Mouse (Mus musculus) C2C12 (cell line): ENCODE data around the gene F10. TPM values are rescaled to one million over a fixed set of nuclear protein-coding genes. Genes with fewer than 3 reads are reported as not detected.

ENCODE experiments used
- H3K27me3 ChIP-seq: one replicate; pipeline ENCODE4 v1.6.1; 2011; ENCODE audit not compliant: control insufficient read depth, insufficient read depth, insufficient read length
- H3K36me3 ChIP-seq: one replicate; pipeline ENCODE4 v1.6.1; 2011; ENCODE audit not compliant: control insufficient read depth, insufficient read depth
- H3K4me3 ChIP-seq: one replicate; pipeline ENCODE4 v1.5.1; 2011; ENCODE audit warnings: mild to moderate bottlenecking, control low read depth; ENCODE audit not compliant: poor library complexity, insufficient read depth, severe bottlenecking
- H3K79me2 ChIP-seq: one replicate; pipeline ENCODE4 v1.6.1; 2011; ENCODE audit not compliant: control insufficient read depth, insufficient read depth
- H3K79me3 ChIP-seq: one replicate; pipeline ENCODE4 v1.6.1; 2011; ENCODE audit warnings: low read depth, control low read depth
- H3ac ChIP-seq: one replicate; pipeline ENCODE3; 2011; ENCODE audit warnings: low read depth; ENCODE audit not compliant: control insufficient read depth, insufficient read length
- CEBPB ChIP-seq: IDR thresholded peaks from one replicate; pipeline ENCODE4 v1.6.1; 2011; ENCODE audit warnings: low read depth, mild to moderate bottlenecking, control low read depth, moderate library complexity
- CTCF ChIP-seq: IDR thresholded peaks from one replicate; pipeline ENCODE4 v1.5.1; 2011; ENCODE audit not compliant: control insufficient read depth, insufficient read depth, insufficient read length
- FOSL1 ChIP-seq: IDR thresholded peaks from one replicate; pipeline ENCODE4 v1.8.0; 2011; ENCODE audit warnings: mild to moderate bottlenecking, low read length; ENCODE audit not compliant: poor library complexity, insufficient read depth, severe bottlenecking
- MAX ChIP-seq: IDR thresholded peaks from one replicate; pipeline ENCODE4 v1.6.1; 2011; ENCODE audit warnings: mild to moderate bottlenecking, control low read depth
- MYOD1 ChIP-seq: IDR thresholded peaks from one replicate; pipeline ENCODE4 v1.6.1; 2011; ENCODE audit warnings: low read depth; ENCODE audit not compliant: control insufficient read depth, insufficient read length
- MYOG ChIP-seq: IDR thresholded peaks from one replicate; pipeline ENCODE4 v1.6.1; 2011; ENCODE audit not compliant: control insufficient read depth, insufficient read length; ENCODE audit errors: extremely low read depth
- USF1 ChIP-seq: IDR thresholded peaks from one replicate; pipeline ENCODE4 v1.6.1; 2011; ENCODE audit warnings: low read depth, mild to moderate bottlenecking, control low read depth, moderate library complexity
- polyA plus RNA-seq: library from polyadenylated mRNA; unstranded; fragments of >200 nt; fragmentation: generic; extraction: Trizol; gene quantifications from one replicate; pipeline ENCODE4 v1.2.1, GENCODE M21; 2012; ENCODE audit warnings: missing spikeins

The F10 gene
- polyA plus RNA-seq, 1 experiment, result not detected

- H3K4me3 ChIP-seq, result no peak overlapping the region
- H3ac ChIP-seq, result peak overlapping the region; percentile 65
- TF ChIP-seq CEBPB, result no peak
- no peak for TF ChIP-seq CTCF
- peak; percentile 1 for TF ChIP-seq MYOD1
- no peak for TF ChIP-seq FOSL1
- TF ChIP-seq USF1, result no peak
- no peaks in the 10 kb centered on the region for H3K79me2 ChIP-seq
- H3K36me3 ChIP-seq, result no peaks in the 10 kb centered on the region
- H3K79me3 ChIP-seq, result no peaks in the 10 kb centered on the region
- no peaks in the 10 kb centered on the region for H3K27me3 ChIP-seq
Measured at GRCm38 (mm10) chr8:12996831-12997275, 40.3 kb upstream of the F10 start.

GRCm38 (mm10) chr8:12998331-12998730, 38.8 kb upstream of the F10 start:
- Histone ChIP-seq H3ac (no peak overlapping the region), H3K4me3 (no peak overlapping the region), H3K79me2 (no peaks in the 10 kb centered on the region), H3K27me3 (peaks cover 6% of the 10 kb centered on the region), H3K36me3 (no peaks in the 10 kb centered on the region), H3K79me3 (no peaks in the 10 kb centered on the region)
- no peak for TF ChIP-seq FOSL1
- no peak for TF ChIP-seq MYOG
- TF ChIP-seq CTCF, result no peak
- no peak for TF ChIP-seq MAX
- no peak for TF ChIP-seq USF1
- no peak for TF ChIP-seq MYOD1
- TF ChIP-seq CEBPB, result no peak

- H3K79me3 ChIP-seq, result no peaks in the 10 kb centered on the region
- H3K36me3 ChIP-seq, result no peaks in the 10 kb centered on the region
- no peak overlapping the region for H3K4me3 ChIP-seq
- H3ac ChIP-seq, result no peak overlapping the region
- H3K79me2 ChIP-seq, result no peaks in the 10 kb centered on the region
- peaks cover 7% of the 10 kb centered on the region for H3K27me3 ChIP-seq
- TF ChIP-seq FOSL1, result no peak
- TF ChIP-seq CTCF, result no peak
- no peak for TF ChIP-seq CEBPB
- TF ChIP-seq USF1, result no peak
Measured at GRCm38 (mm10) chr8:12999793-13000192, 37.3 kb upstream of the F10 start.

GRCm38 (mm10) chr8:13007458-13007857, 29.6 kb upstream of the F10 start:
- Histone ChIP-seq H3K36me3 (no peaks in the 10 kb centered on the region), H3ac (no peak overlapping the region)

GRCm38 (mm10) chr8:13010313-13010712, 26.8 kb upstream of the F10 start:
- no peaks in the 10 kb centered on the region for H3K36me3 ChIP-seq
- TF ChIP-seq FOSL1, result no peak
- no peak for TF ChIP-seq CTCF
- TF ChIP-seq MYOG, result no peak
- no peak for TF ChIP-seq USF1
- no peak for TF ChIP-seq MAX
- TF ChIP-seq MYOD1, result no peak
- TF ChIP-seq CEBPB, result no peak

More at GRCm38 (mm10) chr8:13007458-13007857, 29.6 kb upstream of the F10 start:
- no peaks in the 10 kb centered on the region for H3K79me2 ChIP-seq
- H3K27me3 ChIP-seq, result peaks cover 20% of the 10 kb centered on the region
- H3K79me3 ChIP-seq, result no peaks in the 10 kb centered on the region
- H3K4me3 ChIP-seq, result no peak overlapping the region
- TF ChIP-seq USF1 (no peak), MYOG (no peak)

GRCm38 (mm10) chr8:13019560-13019959, 17.5 kb upstream of the F10 start:
- Histone ChIP-seq H3K36me3 (no peaks in the 10 kb centered on the region), H3K4me3 (no peak overlapping the region), H3K79me2 (no peaks in the 10 kb centered on the region), H3ac (no peak overlapping the region), H3K79me3 (no peaks in the 10 kb centered on the region), H3K27me3 (peaks cover 52% of the 10 kb centered on the region)
- TF ChIP-seq USF1, result no peak
- TF ChIP-seq MYOD1, result no peak

More at GRCm38 (mm10) chr8:13010313-13010712, 26.8 kb upstream of the F10 start:
- Histone ChIP-seq H3K27me3 (peaks cover 33% of the 10 kb centered on the region), H3ac (no peak overlapping the region), H3K79me3 (no peaks in the 10 kb centered on the region), H3K4me3 (no peak overlapping the region), H3K79me2 (no peaks in the 10 kb centered on the region)
